Mouse (Mus musculus) heart, postnatal 0 days (tissue): Measurements from ENCODE around the gene Adcy2. TPM values are rescaled to one million over a fixed set of nuclear protein-coding genes. Genes with fewer than 3 reads are reported as not detected.

Experiments used
- ATAC-seq: fragments of 200-750 bp; cut with Nextera tagmentation; 2 replicates; pipeline ENCODE4 v1.8.0; 2017; ENCODE audit warnings: low read depth, moderate number of reproducible peaks, moderate library complexity; ENCODE audit not compliant: insufficient read depth
- DNase-seq: peaks from one replicate; pipeline ENCODE4 v3.0.0-alpha.2; 2016; ENCODE audit warnings: low spot score
- H3K27ac ChIP-seq: fragments of 300-500 bp; sonication (generic); 2 replicates; pipeline ENCODE4 v1.5.1; 2014; ENCODE audit warnings: low read depth, mild to moderate bottlenecking
- H3K27me3 ChIP-seq: fragments of 300-500 bp; sonication (generic); 2 replicates; pipeline ENCODE4 v1.6.1; 2014; ENCODE audit warnings: low read length, mixed read lengths; ENCODE audit not compliant: control insufficient read depth, insufficient read depth
- H3K36me3 ChIP-seq: fragments of 300-500 bp; sonication (generic); replicated peaks from 2 replicates; pipeline ENCODE4 v1.6.1; 2014; ENCODE audit warnings: low read length, mixed read lengths; ENCODE audit not compliant: control insufficient read depth, insufficient read depth
- H3K4me1 ChIP-seq: fragments of 300-500 bp; sonication (generic); 2 replicates; pipeline ENCODE4 v1.6.1; 2014; ENCODE audit warnings: antibody characterized with exemption; ENCODE audit not compliant: control insufficient read depth, insufficient read depth
- H3K4me2 ChIP-seq: fragments of 300-500 bp; sonication (generic); 2 replicates; pipeline ENCODE4 v1.6.1; 2014; ENCODE audit warnings: low read depth, mild to moderate bottlenecking, low read length, moderate library complexity
- H3K4me3 ChIP-seq: fragments of 300-500 bp; sonication (generic); 2 replicates; pipeline ENCODE4 v1.5.1; 2014; ENCODE audit warnings: low read depth, low read length
- H3K9ac ChIP-seq: fragments of 300-500 bp; sonication (generic); replicated peaks from 2 replicates; pipeline ENCODE4 v1.6.1; 2014; ENCODE audit warnings: low read depth, low read length, mixed read lengths
- H3K9me3 ChIP-seq: fragments of 300-500 bp; sonication (generic); replicated peaks from 2 replicates; pipeline ENCODE4 v1.6.1; 2016; ENCODE audit warnings: low read length; ENCODE audit not compliant: control insufficient read depth
- CTCF ChIP-seq: IDR thresholded peaks from 2 replicates; pipeline ENCODE4 v1.5.1; 2016; ENCODE audit warnings: antibody characterized with exemption, control low read depth, low read depth
- EP300 ChIP-seq: IDR thresholded peaks from 2 replicates; pipeline ENCODE4 v1.6.1; 2016; ENCODE audit warnings: antibody characterized with exemption, low read depth
- WGBS: fragments of 180-500 bp; shearing (Covaris S2); extraction: QIAGEN DNeasy Blood & Tissue Kit; methylation state at CpG from one replicate; pipeline ENCODE4 v1.1.7; 2014; 5-methylcytosine and 5-hydroxymethylcytosine counted together
- polyA plus RNA-seq: library from polyadenylated mRNA; unstranded; fragments of >200 nt; fragmentation: Nextera tagmentation; extraction: Ambion mirVana; gene quantifications from 2 replicates; pipeline ENCODE4 v1.2.1, GENCODE M21; 2015
- total RNA-seq: library from RNA; depleted of rRNA; stranded (reverse); fragments of >200 nt; gene quantifications from 2 replicates; pipeline ENCODE4 v1.2.3, GENCODE M21; 2014; ENCODE audit warnings: low replicate concordance

The Adcy2 gene
- total and polyA plus RNA-seq, 2 experiments from 2014 or later, result 0.19 to 0.34 TPM

DNA sequence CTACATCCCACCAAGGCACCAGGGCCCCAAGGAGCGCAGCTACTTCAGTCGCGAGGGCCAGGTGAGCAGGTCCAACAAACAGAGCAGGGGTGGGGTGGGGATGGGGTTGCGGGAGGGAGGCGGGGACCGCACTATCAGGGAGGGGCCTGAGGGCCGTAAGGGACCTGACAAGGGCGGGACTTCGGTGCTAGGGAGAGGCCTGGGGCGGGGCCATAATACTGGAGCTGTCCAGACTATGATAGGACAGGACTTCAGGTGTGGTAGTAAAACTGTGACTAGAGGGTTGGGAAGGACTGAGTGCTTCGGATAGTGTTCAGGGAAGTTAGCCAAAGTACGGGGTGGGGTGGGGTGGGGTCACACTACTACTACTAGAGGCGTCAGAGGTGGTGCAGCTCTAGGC lies 401.7 kb downstream of the Adcy2 start:
- whole genome bisulfite sequencing, result 15% methylated on average over 13 of the region's 13 CpGs
- peaks cover 7% of the 10 kb centered on the region for H3K36me3 ChIP-seq
- no peak overlapping the region for H3K27ac ChIP-seq
- no peaks in the 10 kb centered on the region for H3K27me3 ChIP-seq
- peak; percentile 9; the same call in 1 of the 2 replicates for ATAC-seq
- H3K9me3 ChIP-seq, result no peaks in the 10 kb centered on the region
- H3K9ac ChIP-seq, result no peak overlapping the region
- TF ChIP-seq CTCF, result no peak
- no peak overlapping the region for H3K4me2 ChIP-seq
- no peaks in the 10 kb centered on the region for H3K4me1 ChIP-seq
- no peak overlapping the region for H3K4me3 ChIP-seq
- no peak for DNase-seq

DNA sequence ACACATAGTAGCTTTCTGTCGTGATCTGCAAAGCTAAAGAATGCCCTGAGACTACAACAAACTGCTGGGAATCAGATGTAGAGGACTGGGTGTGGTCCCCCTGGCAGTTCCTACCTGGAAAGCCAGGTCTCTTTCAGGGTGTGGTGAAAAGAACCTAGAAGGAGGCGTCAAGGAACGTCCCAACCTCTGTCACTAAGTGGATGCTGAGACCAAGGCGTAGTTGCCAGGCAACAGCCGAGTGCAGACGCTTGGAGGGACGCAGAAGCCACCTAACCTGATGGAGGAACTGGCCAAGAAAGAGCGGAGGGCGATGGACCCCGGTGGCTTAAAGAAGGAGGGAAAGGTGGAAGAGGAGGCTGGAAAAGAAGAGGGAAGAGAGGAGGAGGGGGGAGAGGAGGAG lies 402.1 kb downstream of the Adcy2 start, which contains the start of gene 1700001L19Rik:
1700001L19Rik (plus strand) TSS at position 223 of the 400 bp plus-strand sequence.
- Histone ChIP-seq H3K27me3 (no peaks in the 10 kb centered on the region), H3K9me3 (no peaks in the 10 kb centered on the region), H3K27ac (no peak within 1 kb of the TSS), H3K36me3 (peaks cover 11% of the 10 kb centered on the region), H3K4me1 (no peaks in the 10 kb centered on the region), H3K4me3 (no peak within 1 kb of the TSS), H3K4me2 (no peak within 1 kb of the TSS), H3K9ac (no peak within 1 kb of the TSS)
- no peak for DNase-seq
- WGBS, result 17% methylated on average over 10 of the region's 10 CpGs
- ATAC-seq, result no peak
- TF ChIP-seq CTCF, result no peak
- no peak for TF ChIP-seq EP300

DNA sequence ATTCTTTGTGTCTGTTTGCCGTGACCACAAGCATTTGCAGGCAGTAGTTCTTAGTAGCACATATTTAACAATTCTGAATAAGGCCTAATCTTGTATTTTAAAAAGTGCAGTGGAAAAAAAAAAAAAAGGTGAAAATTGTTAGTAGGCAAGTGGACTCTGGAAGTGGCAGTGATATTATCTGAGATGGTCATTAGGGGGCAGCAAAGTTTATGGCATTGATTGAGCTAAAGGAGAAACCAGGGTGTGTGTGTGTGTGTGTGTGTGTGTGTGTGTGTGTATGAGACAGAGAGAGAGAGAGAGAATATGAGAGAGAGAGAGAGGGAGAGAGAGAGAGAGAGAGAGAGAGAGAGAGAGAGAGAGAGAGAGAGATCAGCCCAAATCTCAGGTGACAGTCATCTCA lies 405.5 kb downstream of the Adcy2 start:
- 65% methylated on average over 1 of the region's 1 CpGs for WGBS
- no peaks in the 10 kb centered on the region for H3K9me3 ChIP-seq
- no peak for TF ChIP-seq EP300
- TF ChIP-seq CTCF, result peak; percentile 37
- no peak overlapping the region for H3K4me2 ChIP-seq
- H3K4me3 ChIP-seq, result no peak overlapping the region
- H3K9ac ChIP-seq, result no peak overlapping the region
- peaks cover 45% of the 10 kb centered on the region for H3K36me3 ChIP-seq
- ATAC-seq, result no peak
- no peak overlapping the region for H3K27ac ChIP-seq
- no peaks in the 10 kb centered on the region for H3K4me1 ChIP-seq
- no peaks in the 10 kb centered on the region for H3K27me3 ChIP-seq
- no peak for DNase-seq

DNA sequence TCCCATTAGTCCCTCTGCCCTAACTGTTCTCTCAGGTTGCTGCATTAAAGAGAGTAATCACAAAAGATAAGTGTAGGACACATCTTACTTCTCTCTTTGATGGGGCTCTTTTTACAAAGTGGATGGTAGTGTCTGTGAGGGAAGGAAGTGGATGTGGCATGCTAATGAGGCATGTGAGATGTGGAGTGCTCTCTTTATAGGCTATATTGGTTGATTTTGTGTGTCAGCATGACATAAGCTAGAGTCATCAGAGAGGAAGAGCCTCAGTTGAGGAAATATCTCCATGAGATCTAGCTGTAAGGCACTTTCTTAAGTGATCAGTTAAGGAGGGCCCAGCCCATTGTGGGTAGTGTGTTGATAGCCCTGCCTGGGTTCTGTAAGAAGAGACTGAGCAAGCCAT lies 411.0 kb downstream of the Adcy2 start:
- Histone ChIP-seq H3K27me3 (no peaks in the 10 kb centered on the region), H3K27ac (no peak overlapping the region), H3K9ac (no peak overlapping the region), H3K9me3 (no peaks in the 10 kb centered on the region), H3K36me3 (peaks cover 93% of the 10 kb centered on the region), H3K4me1 (no peaks in the 10 kb centered on the region), H3K4me3 (no peak overlapping the region), H3K4me2 (no peak overlapping the region)
- DNase-seq (no peak), ATAC-seq (no peak)
- TF ChIP-seq EP300, result no peak
- TF ChIP-seq CTCF, result no peak

DNA sequence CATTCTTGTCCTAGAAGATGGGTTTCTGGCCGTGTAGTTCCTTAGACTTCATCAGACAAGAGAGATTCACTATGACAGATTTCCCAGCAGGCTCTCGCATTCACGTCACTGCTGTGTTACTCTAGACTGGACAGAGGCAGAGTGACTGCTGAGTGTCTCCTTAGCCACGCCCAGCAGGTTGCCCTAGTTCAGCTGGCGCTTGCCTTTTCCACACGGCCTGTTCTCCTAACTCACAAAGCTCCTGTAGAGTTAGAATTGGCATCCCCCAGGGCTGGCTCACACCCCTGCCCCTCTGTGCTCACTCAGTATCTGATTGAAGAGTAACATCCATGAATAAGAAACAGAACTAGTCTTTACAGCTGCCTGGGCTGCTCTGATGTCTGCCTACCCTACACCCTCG lies 413.9 kb downstream of the Adcy2 start:
- no peak overlapping the region for H3K9ac ChIP-seq
- H3K9me3 ChIP-seq, result no peaks in the 10 kb centered on the region
- no peak overlapping the region for H3K27ac ChIP-seq
- H3K4me3 ChIP-seq, result no peak overlapping the region
- H3K27me3 ChIP-seq, result no peaks in the 10 kb centered on the region
- peaks cover 64% of the 10 kb centered on the region for H3K36me3 ChIP-seq
- ATAC-seq, result no peak
- H3K4me1 ChIP-seq, result 0 out of 2 replicates have a peak, but pooled peaks cover 7% of the 10 kb centered on the region
- 87% methylated on average over 7 of the region's 7 CpGs for WGBS
- no peak for DNase-seq
- no peak overlapping the region for H3K4me2 ChIP-seq
- no peak for TF ChIP-seq EP300
- no peak for TF ChIP-seq CTCF

DNA sequence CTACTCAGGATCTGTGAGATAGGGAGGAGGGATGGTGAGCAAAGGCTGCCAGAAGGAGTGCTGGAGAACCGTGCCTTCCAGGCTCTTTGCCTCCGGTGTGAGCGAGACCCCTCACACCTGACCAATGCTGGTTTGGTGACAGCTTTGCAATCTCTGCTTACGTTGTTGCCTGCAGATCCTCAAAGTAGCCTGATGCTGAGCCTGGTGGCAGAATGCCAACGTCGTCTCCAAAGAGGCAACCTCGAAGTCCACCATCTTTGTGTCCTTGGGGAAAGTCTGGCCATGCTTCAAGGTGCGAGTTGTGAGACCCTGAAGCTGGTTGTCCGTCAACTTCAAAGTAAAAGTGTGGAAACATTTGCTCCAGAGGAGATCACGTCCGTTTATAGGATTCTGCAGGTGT lies 415.4 kb downstream of the Adcy2 start:
- TF ChIP-seq EP300 (no peak), CTCF (no peak)
- Histone ChIP-seq H3K4me2 (no peak overlapping the region), H3K27ac (no peak overlapping the region), H3K27me3 (no peaks in the 10 kb centered on the region), H3K36me3 (peaks cover 49% of the 10 kb centered on the region), H3K9me3 (no peaks in the 10 kb centered on the region), H3K4me3 (no peak overlapping the region), H3K9ac (no peak overlapping the region), H3K4me1 (0 out of 2 replicates have a peak, but pooled peaks cover 7% of the 10 kb centered on the region)
- no peak for ATAC-seq
- WGBS, result 81% methylated on average over 11 of the region's 11 CpGs
- DNase-seq, result no peak
